Mouse (Mus musculus): ENCODE measurements at regions not wholly inside any gene's neighbourhood (a gene's known extent, or its start where the extent isn't known, plus 50 kb on each side); places are given as distances from the start of the nearest gene placed in this dataset.

GRCm38 (mm10) chr1:6997611-6998010 lies 2189.9 kb downstream of the Gm37988 start:
- intact Hi-C loops (cut with DNase I): no loop called here
- TF ChIP-seq POLR2A (IDR thresholded peaks at IDR 0.05; ENCODE audit: insufficient read depth, low read depth, low read length): no peak
- TF ChIP-seq CTCF (IDR thresholded peaks at IDR 0.05): peak; percentile 38
- no peak for TF ChIP-seq EP300 (IDR thresholded peaks at IDR 0.05; ENCODE audit: insufficient read depth, low read depth, low read length)
- Histone ChIP-seq H3K9ac (ENCODE audit: low read depth, low read length) (no peak overlapping the region), H3K4me3 (no peak overlapping the region), H3K36me3 (ENCODE audit: control insufficient read depth, insufficient read depth, low read length) (no peaks in the 10 kb centered on the region), H3K27me3 (ENCODE audit: control insufficient read depth, insufficient read depth, low read length) (no peaks in the 10 kb centered on the region), H3K4me1 (ENCODE audit: control insufficient read depth, insufficient read depth, low read length) (no peaks in the 10 kb centered on the region), H3K27ac (no peak overlapping the region), H3K79me2 (replicated peaks; ENCODE audit: control insufficient read depth, insufficient read depth, low read length) (no peaks in the 10 kb centered on the region)
- no peak for DNase-seq

GRCm38 (mm10) chr1:7010184-7010583 lies 2202.5 kb downstream of the Gm37988 start:
- peak; percentile 72 for TF ChIP-seq CTCF (IDR thresholded peaks at IDR 0.05)
- TF ChIP-seq EP300 (IDR thresholded peaks at IDR 0.05; ENCODE audit: insufficient read depth, low read depth, low read length): no peak
- 5% methylated on average over 1 of the region's 1 CpGs for WGBS

More at GRCm38 (mm10) chr1:7010184-7010583, 2202.5 kb downstream of the Gm37988 start:
- peak; percentile 8 to 27 for DNase-seq
- Histone ChIP-seq H3K27me3 (ENCODE audit: control insufficient read depth, insufficient read depth, low read length) (no peaks in the 10 kb centered on the region), H3K36me3 (ENCODE audit: control insufficient read depth, insufficient read depth, low read length) (no peaks in the 10 kb centered on the region), H3K79me2 (replicated peaks; ENCODE audit: control insufficient read depth, insufficient read depth, low read length) (no peaks in the 10 kb centered on the region), H3K27ac (no peak overlapping the region), H3K4me1 (ENCODE audit: control insufficient read depth, insufficient read depth, low read length) (no peaks in the 10 kb centered on the region), H3K9ac (ENCODE audit: low read depth, low read length) (no peak overlapping the region), H3K4me3 (no peak overlapping the region)
- intact Hi-C loops (cut with DNase I): loop anchor here (1.0 to 5.0 kb wide), 2 partner anchors 131 to 192 kb away; no protein-coding TSS in a partner anchor
